Mouse (Mus musculus) midbrain, embryonic 12.5 days (tissue): ENCODE data around the gene Micall1. TPM values are rescaled to one million over a fixed set of nuclear protein-coding genes. Genes with fewer than 3 reads are reported as not detected.

ENCODE experiments used
- ATAC-seq: fragments of 200-750 bp; cut with Nextera tagmentation; 2 replicates; pipeline ENCODE4 v1.8.0; 2017; ENCODE audit warnings: low read depth, moderate TSS enrichment, moderate library complexity; ENCODE audit not compliant: low FRiP score
- H3K27ac ChIP-seq: fragments of 300-500 bp; sonication (generic); replicated peaks from 2 replicates; pipeline ENCODE4 v1.5.1; 2016; ENCODE audit warnings: mild to moderate bottlenecking
- H3K27me3 ChIP-seq: fragments of 300-500 bp; sonication (generic); 2 replicates; pipeline ENCODE4 v1.6.1; 2016; ENCODE audit warnings: mild to moderate bottlenecking
- H3K36me3 ChIP-seq: fragments of 300-500 bp; sonication (generic); 2 replicates; pipeline ENCODE4 v1.6.1; 2016
- H3K4me1 ChIP-seq: fragments of 300-500 bp; sonication (generic); 2 replicates; pipeline ENCODE4 v1.6.1; 2016
- H3K4me2 ChIP-seq: fragments of 300-500 bp; sonication (generic); replicated peaks from 2 replicates; pipeline ENCODE4 v1.6.1; 2016; ENCODE audit warnings: mild to moderate bottlenecking, moderate library complexity
- H3K4me3 ChIP-seq: fragments of 300-500 bp; sonication (generic); 2 replicates; pipeline ENCODE4 v1.5.1; 2016; ENCODE audit warnings: mild to moderate bottlenecking
- H3K9ac ChIP-seq: fragments of 300-500 bp; sonication (generic); replicated peaks from 2 replicates; pipeline ENCODE4 v1.6.1; 2016; ENCODE audit warnings: mild to moderate bottlenecking, moderate library complexity
- H3K9me3 ChIP-seq: fragments of 300-500 bp; sonication (generic); 2 replicates; pipeline ENCODE4 v1.6.1; 2016; ENCODE audit warnings: mild to moderate bottlenecking
- WGBS: fragments of 180-500 bp; shearing (Covaris S2); methylation state at CpG from one replicate; pipeline ENCODE4 v1.1.7; 2016; 5-methylcytosine and 5-hydroxymethylcytosine counted together
- polyA plus RNA-seq: library from polyadenylated mRNA; unstranded; fragments of >200 nt; fragmentation: Nextera tagmentation; extraction: Ambion mirVana; gene quantifications from 2 replicates; pipeline ENCODE4 v1.2.1, GENCODE M21; 2016

Micall1 gene
- polyA plus RNA-seq: 11.4 and 11.5 TPM in 2 replicates

DNA sequence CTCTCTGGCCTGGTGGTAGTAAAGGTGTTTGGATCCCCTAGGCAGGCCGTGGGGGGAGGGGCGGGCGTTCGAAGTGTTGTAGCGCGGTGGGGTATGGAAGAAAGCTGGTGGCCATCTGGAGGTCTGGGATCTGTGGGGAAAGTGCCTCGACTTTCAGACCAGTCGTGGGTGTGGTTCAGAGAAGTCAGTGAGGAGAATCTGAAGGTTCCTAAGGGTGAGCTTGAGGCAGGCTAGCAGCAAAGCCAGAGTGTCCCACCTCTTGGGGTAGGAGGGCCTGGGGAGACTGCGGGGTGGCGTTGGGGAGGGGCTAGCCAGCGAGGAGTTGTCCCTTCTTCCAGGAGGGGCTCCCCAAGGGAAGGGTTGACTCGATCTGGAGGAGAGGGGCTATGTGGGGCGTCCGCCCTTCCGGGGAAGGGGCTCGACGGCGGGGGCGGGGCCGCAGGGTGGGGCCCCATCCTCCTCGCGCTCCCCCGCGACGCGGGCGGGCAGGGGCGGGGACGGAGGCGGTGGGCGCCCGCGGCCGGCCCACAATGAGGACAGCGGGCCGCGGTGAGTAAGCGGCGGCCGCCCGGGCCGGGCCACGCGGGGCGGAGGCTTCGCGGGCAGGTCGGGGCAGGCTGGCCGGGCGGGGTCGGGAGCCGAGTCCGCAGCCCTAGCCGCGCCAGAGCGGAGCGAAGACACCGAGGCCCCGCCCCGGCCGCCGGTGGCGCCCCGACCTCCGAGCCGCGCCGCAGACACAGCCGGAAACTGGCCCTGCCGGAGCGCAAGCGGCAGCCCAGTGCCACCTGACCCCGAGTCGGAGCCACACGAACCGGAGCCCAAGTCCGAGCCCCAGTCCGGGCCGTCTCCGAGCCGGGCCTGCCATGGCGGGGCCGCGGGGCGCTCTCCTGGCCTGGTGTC lies at the start of gene Micall1:
Gene Micall1, plus strand, starts transcription at position 478 of the 900 bp plus-strand sequence.
- H3K27ac ChIP-seq: peak within 1 kb of the TSS; percentile 44
- H3K4me1 ChIP-seq: peaks cover 23% of the 10 kb centered on the region
- under 1% methylated on average over 72 of the region's 85 CpGs for WGBS
- peaks cover 19% of the 10 kb centered on the region for H3K27me3 ChIP-seq
- H3K9me3 ChIP-seq: no peaks in the 10 kb centered on the region
- H3K4me3 ChIP-seq: peak within 1 kb of the TSS; percentile 73
- peak within 1 kb of the TSS; percentile 97 for H3K4me2 ChIP-seq
- H3K9ac ChIP-seq: peak within 1 kb of the TSS; percentile 93
- peak; percentile 86 for ATAC-seq
- H3K36me3 ChIP-seq: peaks cover 5% of the 10 kb centered on the region; the same call in 1 of the 2 replicates

DNA sequence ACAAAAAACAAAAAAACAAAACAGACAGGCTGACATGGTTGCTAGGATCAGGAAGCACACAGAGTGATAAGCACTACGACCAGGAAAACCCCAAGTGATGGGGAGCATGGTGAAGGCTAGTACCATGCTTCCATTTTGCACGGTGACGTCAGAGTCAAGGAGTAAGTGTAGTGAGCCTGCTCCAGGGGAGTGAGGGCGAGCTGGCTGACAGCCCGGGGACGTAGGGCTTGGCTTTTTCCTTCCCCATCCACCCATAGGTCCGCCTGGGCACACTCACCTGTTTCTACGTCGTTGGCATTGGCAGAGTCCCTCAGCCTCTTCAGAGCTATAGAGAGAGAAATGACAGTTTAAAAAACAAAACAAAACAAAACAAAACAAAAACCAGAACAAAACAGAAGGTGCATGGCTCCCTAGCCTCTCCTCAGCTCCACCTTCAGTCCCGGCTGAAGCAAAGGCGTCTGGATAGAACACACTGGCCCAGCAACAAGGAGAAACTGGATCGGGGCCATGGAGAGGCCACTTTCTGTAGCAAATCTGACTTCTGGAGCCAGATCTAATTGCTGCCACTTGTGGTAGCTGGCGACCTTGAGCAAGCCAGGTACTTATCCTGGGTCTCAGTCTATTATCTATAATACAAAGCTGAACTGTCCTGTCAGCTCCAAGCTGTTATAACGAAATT lies 47.7 kb upstream of the Micall1 start:
- Histone ChIP-seq H3K27ac (no peak overlapping the region), H3K9ac (no peak overlapping the region), H3K4me1 (peaks cover 16% of the 10 kb centered on the region), H3K4me3 (no peak overlapping the region), H3K9me3 (no peaks in the 10 kb centered on the region), H3K4me2 (0 out of 2 replicates have a peak overlapping the region, but pooled peaks have one; percentile 4), H3K36me3 (peaks cover 51% of the 10 kb centered on the region), H3K27me3 (no peaks in the 10 kb centered on the region)
- 85% methylated on average over 14 of the region's 14 CpGs for WGBS
- no peak for ATAC-seq

DNA sequence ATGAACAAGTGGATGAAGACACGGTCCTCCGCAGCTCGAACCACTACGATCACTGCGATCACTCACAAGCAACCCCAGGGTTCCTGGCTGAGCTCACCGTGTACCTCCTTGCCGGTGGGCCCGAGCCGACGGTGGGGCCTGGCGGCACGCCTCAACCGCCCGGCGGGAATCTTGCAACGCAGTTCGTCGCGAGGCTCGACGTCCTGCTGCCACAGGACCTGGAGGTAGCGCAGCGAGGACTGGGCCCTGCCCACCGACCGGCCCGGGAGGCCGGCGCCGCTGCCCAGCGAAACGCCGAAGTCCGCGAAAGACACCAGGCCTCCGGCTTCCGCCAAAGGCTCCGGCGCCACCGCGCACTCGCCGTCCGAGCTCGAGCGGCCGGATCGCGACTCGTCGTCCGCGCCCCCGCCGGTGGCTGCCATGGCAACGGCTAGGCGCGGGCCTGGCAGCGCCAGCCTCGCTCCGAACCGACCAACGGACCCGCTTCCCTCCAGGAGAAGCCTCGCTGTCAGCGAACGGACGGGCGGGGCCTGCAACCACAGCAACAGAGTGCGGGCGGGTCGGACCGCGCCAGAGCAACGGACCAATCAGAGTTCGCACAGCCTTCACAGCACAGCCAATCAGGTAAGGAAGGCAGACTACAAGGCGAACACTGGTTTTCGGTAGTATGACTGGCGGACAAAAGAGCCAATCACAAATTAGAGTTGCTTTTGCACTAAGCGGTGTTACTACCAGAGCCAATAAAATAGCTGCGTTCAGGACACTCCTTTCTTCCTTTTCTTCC lies 46.1 kb upstream of the Micall1 start, which contains the start of gene Ankrd54:
Gene Ankrd54, minus strand, starts transcription at position 518 of the 784 bp plus-strand sequence.
- ATAC-seq: peak; percentile 100
- peak within 1 kb of the TSS; percentile 82 for H3K4me3 ChIP-seq
- H3K9ac ChIP-seq: peak within 1 kb of the TSS; percentile 89
- under 1% methylated on average over 79 of the region's 80 CpGs for WGBS
- peak within 1 kb of the TSS; percentile 73 for H3K4me2 ChIP-seq
- 0 out of 2 replicates have a peak, but pooled peaks cover under 1% of the 10 kb centered on the region for H3K27me3 ChIP-seq
- no peaks in the 10 kb centered on the region for H3K9me3 ChIP-seq
- H3K4me1 ChIP-seq: peaks cover 16% of the 10 kb centered on the region
- peak within 1 kb of the TSS; percentile 81 for H3K27ac ChIP-seq
- H3K36me3 ChIP-seq: peaks cover 36% of the 10 kb centered on the region

DNA sequence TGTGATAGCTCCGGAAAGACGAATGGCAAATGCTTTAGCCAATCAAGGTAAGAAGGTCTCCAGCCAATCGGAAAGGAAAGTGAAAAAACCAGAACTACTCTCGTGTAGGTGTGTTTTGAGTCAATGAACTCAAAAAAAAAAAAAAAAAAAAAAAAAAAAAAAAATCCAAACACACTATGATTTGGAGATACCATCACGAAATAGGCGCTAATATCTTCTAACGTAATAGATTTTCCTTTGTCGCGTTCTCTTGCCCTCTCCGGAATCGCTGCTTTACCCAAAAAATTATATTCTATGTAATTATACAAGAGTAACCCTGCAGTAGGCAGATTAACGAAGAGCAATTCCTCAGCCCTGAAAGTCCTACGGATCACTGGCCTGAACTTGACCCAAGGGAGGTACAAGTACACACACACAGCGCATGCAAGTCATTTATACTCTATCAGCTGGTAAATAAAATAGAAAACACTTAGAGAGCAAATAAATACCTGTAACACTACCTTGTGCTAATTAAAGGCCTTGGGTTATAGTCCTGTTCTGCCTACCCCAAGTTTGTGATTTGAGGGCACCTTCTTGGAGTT lies 45.4 kb upstream of the Micall1 start:
- peaks cover 29% of the 10 kb centered on the region for H3K36me3 ChIP-seq
- ATAC-seq: no peak
- H3K9ac ChIP-seq: peak overlapping the region; percentile 37; the same call in 1 of the 2 replicates
- no peak overlapping the region for H3K27ac ChIP-seq
- H3K9me3 ChIP-seq: no peaks in the 10 kb centered on the region
- WGBS: 8% methylated on average over 14 of the region's 14 CpGs
- peaks cover 7% of the 10 kb centered on the region; the same call in 1 of the 2 replicates for H3K27me3 ChIP-seq
- peak overlapping the region; percentile 64 for H3K4me2 ChIP-seq
- peak overlapping the region; percentile 39 for H3K4me3 ChIP-seq
- peaks cover 16% of the 10 kb centered on the region for H3K4me1 ChIP-seq

DNA sequence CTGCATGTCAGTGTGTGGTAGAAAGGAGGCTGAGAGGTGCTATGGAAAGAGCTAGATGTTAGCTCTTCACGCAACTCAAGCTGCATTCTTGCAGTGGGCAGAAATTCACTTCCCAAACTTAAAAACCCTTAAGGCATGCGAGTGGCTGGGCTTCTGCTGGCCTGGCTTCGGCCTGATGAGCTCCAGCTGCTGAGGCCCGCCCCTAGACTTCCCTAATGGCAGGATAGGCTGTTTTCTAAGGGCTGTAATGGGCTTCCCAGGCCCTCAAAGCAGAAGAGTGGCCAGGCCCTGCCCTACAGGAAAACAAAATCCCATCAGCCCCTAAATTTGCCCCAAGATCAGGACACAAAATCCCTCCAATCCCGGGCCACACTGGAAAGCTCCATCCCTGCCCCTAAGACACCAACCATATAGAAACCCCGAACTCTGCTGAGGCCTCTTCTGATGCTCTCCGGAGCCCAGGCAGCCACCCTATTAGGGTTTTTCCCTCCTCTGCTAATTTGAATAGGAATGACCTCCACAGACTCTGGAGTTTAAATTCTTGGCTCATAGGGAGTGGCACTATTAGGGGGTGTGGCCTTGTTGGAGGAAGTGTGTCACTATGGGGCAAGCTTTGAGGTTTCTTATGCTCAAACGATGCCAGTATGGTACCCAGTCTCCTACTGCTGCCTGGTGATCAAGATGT lies 43.5 kb upstream of the Micall1 start:
- Histone ChIP-seq H3K27me3 (peaks cover 9% of the 10 kb centered on the region; the same call in 1 of the 2 replicates), H3K4me2 (no peak overlapping the region), H3K4me3 (no peak overlapping the region), H3K9me3 (no peaks in the 10 kb centered on the region), H3K4me1 (peaks cover 16% of the 10 kb centered on the region), H3K9ac (no peak overlapping the region), H3K36me3 (peaks cover 9% of the 10 kb centered on the region), H3K27ac (no peak overlapping the region)
- ATAC-seq: no peak
- 69% methylated on average over 8 of the region's 8 CpGs for WGBS

DNA sequence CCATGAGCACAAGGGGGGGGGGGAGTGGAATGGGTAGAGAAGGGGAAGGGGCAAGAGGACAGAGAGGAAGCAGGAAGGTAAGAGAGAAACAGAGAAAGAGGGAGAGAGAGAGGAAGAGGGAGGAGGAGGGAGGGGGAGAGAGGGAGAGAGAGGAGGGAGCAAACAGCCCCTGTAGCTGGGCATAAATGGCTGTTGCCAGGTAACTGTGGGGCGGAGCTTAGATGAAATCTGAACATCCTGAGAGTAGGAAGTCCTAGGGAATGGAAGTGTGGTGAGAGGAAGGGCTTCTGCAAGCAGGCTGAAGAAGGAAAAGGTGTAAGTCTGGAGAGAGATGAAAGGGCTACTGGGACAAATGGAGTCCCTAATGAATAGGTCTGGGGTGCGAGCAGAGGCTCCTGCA lies 42.4 kb upstream of the Micall1 start:
- WGBS: 51% methylated on average over 2 of the region's 2 CpGs
- no peak for ATAC-seq
- no peaks in the 10 kb centered on the region for H3K36me3 ChIP-seq
- H3K9ac ChIP-seq: no peak overlapping the region
- peaks cover 14% of the 10 kb centered on the region for H3K4me1 ChIP-seq
- no peaks in the 10 kb centered on the region for H3K9me3 ChIP-seq
- H3K27me3 ChIP-seq: peaks cover 9% of the 10 kb centered on the region; the same call in 1 of the 2 replicates
- H3K27ac ChIP-seq: no peak overlapping the region
- H3K4me2 ChIP-seq: no peak overlapping the region
- H3K4me3 ChIP-seq: no peak overlapping the region

DNA sequence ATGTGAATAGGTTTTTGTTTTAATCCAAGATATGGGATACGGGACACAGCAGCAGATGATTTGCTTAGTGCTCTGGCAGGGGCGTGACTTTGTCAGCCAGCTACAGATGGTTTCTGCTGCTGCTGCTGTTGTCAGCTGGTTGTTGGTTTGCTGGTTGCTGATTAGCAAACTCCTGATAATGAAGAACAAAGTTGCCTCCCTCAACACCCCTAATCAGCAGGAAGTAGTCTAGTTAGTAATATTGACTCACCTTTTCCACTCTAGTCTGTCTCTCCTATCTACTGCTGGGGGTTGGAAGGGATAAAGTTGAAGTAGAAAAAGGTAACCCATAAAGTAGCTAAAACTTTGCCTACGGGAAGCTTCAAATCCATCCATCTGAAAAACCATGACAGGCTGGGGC lies 41.1 kb upstream of the Micall1 start:
- Histone ChIP-seq H3K27me3 (peaks cover 9% of the 10 kb centered on the region; the same call in 1 of the 2 replicates), H3K9ac (no peak overlapping the region), H3K9me3 (no peaks in the 10 kb centered on the region), H3K4me2 (no peak overlapping the region), H3K4me3 (no peak overlapping the region), H3K27ac (no peak overlapping the region), H3K4me1 (peaks cover 5% of the 10 kb centered on the region), H3K36me3 (no peaks in the 10 kb centered on the region)
- 80% methylated on average over 3 of the region's 3 CpGs for WGBS
- no peak for ATAC-seq

DNA sequence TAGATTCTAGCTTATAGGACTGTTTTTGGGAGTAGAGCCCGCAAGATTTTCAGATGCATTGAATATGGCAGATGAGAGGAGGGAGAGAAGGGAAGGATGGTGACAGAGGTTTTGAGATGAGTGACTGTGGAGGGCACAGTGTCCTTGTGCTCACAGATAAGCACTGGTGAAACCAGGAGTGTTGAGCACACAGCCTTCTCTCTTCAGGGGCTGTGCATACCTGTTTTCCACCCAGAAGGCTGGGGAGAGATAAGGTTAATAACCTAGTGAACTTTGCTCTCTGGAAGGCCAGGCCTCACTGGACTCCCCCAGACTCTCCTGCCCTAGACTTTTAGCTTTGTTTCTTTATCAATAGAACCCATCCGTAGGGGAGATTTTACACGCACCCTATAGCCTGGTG lies 40.3 kb upstream of the Micall1 start:
- Histone ChIP-seq H3K4me1 (peaks cover 3% of the 10 kb centered on the region), H3K36me3 (no peaks in the 10 kb centered on the region), H3K9ac (no peak overlapping the region), H3K9me3 (no peaks in the 10 kb centered on the region), H3K27ac (no peak overlapping the region), H3K4me2 (no peak overlapping the region), H3K27me3 (peaks cover 9% of the 10 kb centered on the region; the same call in 1 of the 2 replicates), H3K4me3 (no peak overlapping the region)
- 84% methylated on average over 3 of the region's 3 CpGs for WGBS
- ATAC-seq: no peak

DNA sequence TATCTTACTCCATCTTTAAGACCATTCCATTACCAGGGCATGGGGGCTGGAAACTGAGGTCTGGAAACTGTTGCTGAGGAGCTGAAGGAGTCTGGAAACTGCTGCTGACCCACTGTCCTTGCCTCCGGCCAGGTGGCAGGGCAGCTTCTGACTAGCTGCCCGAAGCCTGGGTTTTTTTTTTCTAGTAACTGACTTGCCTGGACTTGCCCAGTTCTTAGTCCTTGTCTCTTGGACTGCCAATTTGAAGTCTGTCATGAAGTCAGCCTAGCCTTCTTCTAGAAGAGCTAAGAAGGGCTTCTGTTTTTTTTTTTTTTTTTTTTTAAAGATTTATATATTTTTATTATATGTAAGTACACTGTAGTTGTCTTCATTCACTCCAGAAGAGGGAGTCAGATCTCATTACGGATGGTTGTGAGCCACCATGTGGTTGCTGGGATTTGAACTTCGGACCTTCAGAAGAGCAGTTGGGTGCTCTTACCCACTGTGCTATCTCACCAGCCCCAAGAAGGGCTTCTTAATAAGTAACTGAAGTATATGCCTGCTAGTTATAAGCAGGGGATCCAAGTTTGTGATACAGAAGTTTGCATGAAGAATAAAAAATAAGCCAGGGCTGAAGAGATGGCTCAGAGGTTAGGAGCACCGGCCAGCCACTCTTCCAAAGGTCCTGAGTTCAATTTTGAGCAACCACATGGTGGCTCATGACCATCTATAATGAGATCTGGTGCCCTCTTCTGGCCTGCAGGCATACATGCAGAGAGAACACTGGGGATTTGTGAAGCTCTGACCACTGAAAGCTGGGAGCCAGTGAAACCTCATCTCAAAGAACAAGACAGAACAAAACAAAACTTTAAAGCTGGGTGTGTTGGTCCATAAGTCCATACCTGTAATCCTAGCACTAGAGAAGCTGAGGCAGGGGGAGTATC lies 37.3 kb upstream of the Micall1 start:
- no peaks in the 10 kb centered on the region; the same call in 1 of the 2 replicates for H3K36me3 ChIP-seq
- H3K9me3 ChIP-seq: no peaks in the 10 kb centered on the region
- H3K9ac ChIP-seq: no peak overlapping the region
- no peak overlapping the region for H3K4me3 ChIP-seq
- H3K27me3 ChIP-seq: peaks cover 9% of the 10 kb centered on the region; the same call in 1 of the 2 replicates
- H3K4me1 ChIP-seq: peaks cover 15% of the 10 kb centered on the region
- WGBS: 65% methylated on average over 5 of the region's 5 CpGs
- H3K27ac ChIP-seq: no peak overlapping the region
- H3K4me2 ChIP-seq: no peak overlapping the region
- ATAC-seq: no peak

DNA sequence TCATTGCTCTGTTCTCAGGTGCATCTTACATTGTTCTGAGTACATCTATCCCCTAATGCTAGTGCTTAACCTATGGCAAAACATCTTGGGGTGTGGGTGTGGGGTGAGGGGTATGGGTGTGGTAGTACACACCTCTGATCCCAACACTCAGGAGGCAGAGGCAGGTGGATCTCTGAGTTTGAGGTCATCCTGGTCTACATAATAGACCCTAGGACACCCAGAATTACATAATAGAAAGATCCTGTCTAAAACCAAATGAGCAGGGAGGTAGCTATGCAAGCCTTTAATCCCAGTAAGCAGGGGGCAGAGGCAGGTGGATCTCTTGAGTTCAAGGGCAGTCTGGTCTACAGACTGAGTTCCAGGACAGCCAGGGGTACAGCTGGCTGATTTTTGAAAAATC lies 34.9 kb upstream of the Micall1 start:
- Histone ChIP-seq H3K4me2 (no peak overlapping the region), H3K9me3 (no peaks in the 10 kb centered on the region), H3K9ac (no peak overlapping the region), H3K27ac (no peak overlapping the region), H3K36me3 (peaks cover 24% of the 10 kb centered on the region), H3K27me3 (no peaks in the 10 kb centered on the region), H3K4me3 (no peak overlapping the region), H3K4me1 (peaks cover 20% of the 10 kb centered on the region)
- no peak for ATAC-seq
